Mouse (Mus musculus) kidney, embryonic 14.5 days (tissue): Measurements from ENCODE around the gene Tcf7l2. TPM values are rescaled to one million over a fixed set of nuclear protein-coding genes. Genes with fewer than 3 reads are reported as not detected.

Experiments
- ATAC-seq: fragments of 200-750 bp; cut with Nextera tagmentation; 2 replicates; pipeline ENCODE4 v1.8.0; 2017; ENCODE audit warnings: moderate number of reproducible peaks, mild to moderate bottlenecking, moderate TSS enrichment, moderate library complexity; ENCODE audit not compliant: low FRiP score, low TSS enrichment
- H3K27ac ChIP-seq: fragments of 300-500 bp; sonication (generic); 2 replicates; pipeline ENCODE4 v1.5.1; 2014; ENCODE audit warnings: low read depth, mild to moderate bottlenecking, low read length, moderate library complexity, mixed read lengths
- H3K27me3 ChIP-seq: fragments of 300-500 bp; sonication (generic); 2 replicates; pipeline ENCODE4 v1.6.1; 2014; ENCODE audit warnings: mild to moderate bottlenecking, low read length; ENCODE audit not compliant: control insufficient read depth, insufficient read depth
- H3K36me3 ChIP-seq: fragments of 300-500 bp; sonication (generic); 2 replicates; pipeline ENCODE4 v1.6.1; 2014; ENCODE audit warnings: low read length, mixed read lengths; ENCODE audit not compliant: control insufficient read depth, insufficient read depth
- H3K4me1 ChIP-seq: fragments of 300-500 bp; sonication (generic); 2 replicates; pipeline ENCODE4 v1.6.1; 2014; ENCODE audit warnings: low read length, mixed read lengths; ENCODE audit not compliant: control insufficient read depth, insufficient read depth
- H3K4me2 ChIP-seq: fragments of 300-500 bp; sonication (generic); replicated peaks from 2 replicates; pipeline ENCODE4 v1.6.1; 2014; ENCODE audit warnings: low read depth, mild to moderate bottlenecking, low read length
- H3K4me3 ChIP-seq: fragments of 300-500 bp; sonication (generic); 2 replicates; pipeline ENCODE4 v1.5.1; 2014; ENCODE audit warnings: mild to moderate bottlenecking, low read length
- H3K9ac ChIP-seq: fragments of 300-500 bp; sonication (generic); 2 replicates; pipeline ENCODE4 v1.6.1; 2014; ENCODE audit warnings: low read depth, mild to moderate bottlenecking, low read length, moderate library complexity
- H3K9me3 ChIP-seq: fragments of 300-500 bp; sonication (generic); 2 replicates; pipeline ENCODE4 v1.6.1; 2016; ENCODE audit warnings: low read length; ENCODE audit not compliant: control insufficient read depth
- WGBS: fragments of 180-500 bp; shearing (Covaris S2); extraction: QIAGEN DNeasy Blood & Tissue Kit; methylation state at CpG from one replicate; pipeline ENCODE4 v1.1.7; 2014; 5-methylcytosine and 5-hydroxymethylcytosine counted together
- polyA plus RNA-seq: library from polyadenylated mRNA; unstranded; fragments of >200 nt; fragmentation: Nextera tagmentation; extraction: Ambion mirVana; gene quantifications from 2 replicates; pipeline ENCODE4 v1.2.1, GENCODE M21; 2014

The Tcf7l2 gene
- polyA plus RNA-seq, 1 experiment from 2014 or later: 80.8 TPM

- no peak for ATAC-seq
- Histone ChIP-seq H3K27ac (no peak overlapping the region), H3K4me3 (no peak overlapping the region), H3K4me2 (no peak overlapping the region), H3K9me3 (no peaks in the 10 kb centered on the region), H3K9ac (no peak overlapping the region), H3K36me3 (no peaks in the 10 kb centered on the region; the same call in 1 of the 2 replicates), H3K27me3 (no peaks in the 10 kb centered on the region), H3K4me1 (peaks cover 38% of the 10 kb centered on the region)
- WGBS: 70% methylated on average over 10 of the region's 10 CpGs
Observed at GRCm38 (mm10) chr19:55840499-55841121, 99.0 kb downstream of the Tcf7l2 start.

GRCm38 (mm10) chr19:55842046-55842445 is 100.4 kb downstream of the Tcf7l2 start:
- 22% methylated on average over 7 of the region's 7 CpGs for WGBS
- Histone ChIP-seq H3K27ac (no peak overlapping the region), H3K4me2 (no peak overlapping the region), H3K4me3 (no peak overlapping the region), H3K4me1 (peaks cover 36% of the 10 kb centered on the region), H3K36me3 (no peaks in the 10 kb centered on the region; the same call in 1 of the 2 replicates), H3K9me3 (no peaks in the 10 kb centered on the region), H3K9ac (no peak overlapping the region), H3K27me3 (no peaks in the 10 kb centered on the region)
- ATAC-seq: no peak

- ATAC-seq: no peak
- Histone ChIP-seq H3K27ac (no peak overlapping the region), H3K4me1 (peaks cover 24% of the 10 kb centered on the region), H3K36me3 (no peaks in the 10 kb centered on the region; the same call in 1 of the 2 replicates), H3K4me3 (no peak overlapping the region), H3K9ac (no peak overlapping the region), H3K9me3 (no peaks in the 10 kb centered on the region), H3K27me3 (no peaks in the 10 kb centered on the region), H3K4me2 (no peak overlapping the region)
- WGBS: 81% methylated on average over 11 of the region's 11 CpGs
Observed at GRCm38 (mm10) chr19:55843111-55843887, 101.7 kb downstream of the Tcf7l2 start.

GRCm38 (mm10) chr19:55845702-55846101 is 104.1 kb downstream of the Tcf7l2 start:
- no peaks in the 10 kb centered on the region for H3K9me3 ChIP-seq
- H3K27ac ChIP-seq: no peak overlapping the region
- H3K9ac ChIP-seq: no peak overlapping the region
- no peaks in the 10 kb centered on the region for H3K27me3 ChIP-seq
- ATAC-seq: no peak
- H3K36me3 ChIP-seq: no peaks in the 10 kb centered on the region; the same call in 1 of the 2 replicates
- H3K4me1 ChIP-seq: peaks cover 10% of the 10 kb centered on the region; the same call in 1 of the 2 replicates
- no peak overlapping the region for H3K4me2 ChIP-seq
- 88% methylated on average over 2 of the region's 2 CpGs for WGBS
- no peak overlapping the region for H3K4me3 ChIP-seq

- no peaks in the 10 kb centered on the region for H3K27me3 ChIP-seq
- H3K9ac ChIP-seq: no peak overlapping the region
- H3K36me3 ChIP-seq: no peaks in the 10 kb centered on the region; the same call in 1 of the 2 replicates
- H3K9me3 ChIP-seq: no peaks in the 10 kb centered on the region
- H3K4me2 ChIP-seq: no peak overlapping the region
- 89% methylated on average over 6 of the region's 6 CpGs for WGBS
- ATAC-seq: no peak
- no peak overlapping the region for H3K27ac ChIP-seq
- no peak overlapping the region for H3K4me3 ChIP-seq
- peaks cover 5% of the 10 kb centered on the region; the same call in 1 of the 2 replicates for H3K4me1 ChIP-seq
Observed at GRCm38 (mm10) chr19:55846256-55846655, 104.6 kb downstream of the Tcf7l2 start.

- no peak overlapping the region for H3K27ac ChIP-seq
- no peak for ATAC-seq
- H3K4me3 ChIP-seq: no peak overlapping the region
- H3K4me2 ChIP-seq: no peak overlapping the region
- 61% methylated on average over 4 of the region's 4 CpGs for WGBS
- no peaks in the 10 kb centered on the region for H3K4me1 ChIP-seq
- H3K9ac ChIP-seq: no peak overlapping the region
- H3K27me3 ChIP-seq: no peaks in the 10 kb centered on the region
- H3K36me3 ChIP-seq: no peaks in the 10 kb centered on the region; the same call in 1 of the 2 replicates
- H3K9me3 ChIP-seq: no peaks in the 10 kb centered on the region
Observed at GRCm38 (mm10) chr19:55847043-55847442, 105.4 kb downstream of the Tcf7l2 start.

GRCm38 (mm10) chr19:55850402-55851078 is 108.9 kb downstream of the Tcf7l2 start:
- no peak; the same call in 1 of the 2 replicates for ATAC-seq

GRCm38 (mm10) chr19:55851498-55852324 is 110.1 kb downstream of the Tcf7l2 start:
- Histone ChIP-seq H3K36me3 (no peaks in the 10 kb centered on the region), H3K9me3 (no peaks in the 10 kb centered on the region), H3K4me2 (no peak overlapping the region), H3K4me1 (peaks cover 9% of the 10 kb centered on the region; the same call in 1 of the 2 replicates), H3K9ac (no peak overlapping the region), H3K27ac (no peak overlapping the region), H3K27me3 (no peaks in the 10 kb centered on the region), H3K4me3 (no peak overlapping the region)
- no peak for ATAC-seq
- 77% methylated on average over 19 of the region's 19 CpGs for WGBS

More at GRCm38 (mm10) chr19:55850402-55851078, 108.9 kb downstream of the Tcf7l2 start:
- no peak overlapping the region for H3K4me2 ChIP-seq
- WGBS: 85% methylated on average over 8 of the region's 8 CpGs
- peaks cover 9% of the 10 kb centered on the region; the same call in 1 of the 2 replicates for H3K4me1 ChIP-seq
- H3K27me3 ChIP-seq: no peaks in the 10 kb centered on the region
- no peak overlapping the region for H3K4me3 ChIP-seq
- no peaks in the 10 kb centered on the region; the same call in 1 of the 2 replicates for H3K36me3 ChIP-seq
- no peak overlapping the region for H3K27ac ChIP-seq
- no peaks in the 10 kb centered on the region for H3K9me3 ChIP-seq
- H3K9ac ChIP-seq: no peak overlapping the region
